Mouse (Mus musculus): Measurements from ENCODE around the gene Arap1.

GRCm38 (mm10) chr7:101393694-101394504, 46.0 kb downstream of the Arap1 start:
- TF ChIP-seq POLR2A (IDR thresholded peaks at IDR 0.05; ENCODE audit: borderline replicate concordance, low read depth, low read length) (no peak), CTCF (IDR thresholded peaks at IDR 0.05; ENCODE audit: low read depth, low read length) (no peak)

Measured in bone marrow macrophage, adult 2 months (primary cell).